Mouse (Mus musculus): ENCODE data around the gene Akap13. TPM values are rescaled to one million over a fixed set of nuclear protein-coding genes. Genes with fewer than 3 reads are reported as not detected.

The Akap13 gene
- polyA plus RNA-seq, 1 experiment from 2014 or later = 43.4 TPM

DNA sequence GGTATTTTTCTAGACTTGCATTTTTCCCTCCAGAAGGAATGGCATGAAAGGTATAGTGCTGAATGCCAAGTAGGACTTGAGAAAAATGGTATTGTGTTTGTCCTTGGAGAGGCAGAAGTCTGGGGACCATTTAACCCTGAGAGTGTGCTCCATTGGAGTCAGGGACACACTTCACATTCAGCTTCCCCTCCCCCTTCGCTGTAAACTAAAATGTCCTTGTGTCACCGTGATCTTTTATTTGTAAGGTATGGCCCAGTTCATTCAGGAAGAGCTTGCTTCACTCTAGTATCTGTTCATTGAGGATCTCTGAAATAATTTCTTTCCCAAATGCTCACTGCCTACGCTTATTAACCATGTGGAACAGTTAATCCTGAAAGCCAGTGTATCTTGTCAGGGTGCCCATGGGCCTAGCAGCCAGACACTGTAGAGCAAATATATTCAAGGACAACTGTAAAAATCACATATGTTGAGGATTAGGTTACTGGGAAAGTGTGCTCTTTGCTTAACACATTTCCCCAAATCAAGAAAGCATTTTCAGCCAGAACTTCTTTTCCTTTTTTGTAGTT lies 165.1 kb downstream of the Akap13 start:
- H3K4me2 ChIP-seq = no peak overlapping the region
- H3K27me3 ChIP-seq = no peaks in the 10 kb centered on the region
- WGBS = 86% methylated on average over 3 of the region's 3 CpGs
- H3K27ac ChIP-seq = peak overlapping the region; percentile 56; the same call in 1 of the 2 replicates
- peaks cover 8% of the 10 kb centered on the region; the same call in 1 of the 2 replicates for H3K36me3 ChIP-seq
- peaks cover 5% of the 10 kb centered on the region for H3K4me1 ChIP-seq (replicated peaks)
- no peak overlapping the region for H3K9ac ChIP-seq
- H3K9me3 ChIP-seq (replicated peaks) = no peaks in the 10 kb centered on the region
- H3K4me3 ChIP-seq = no peak overlapping the region
- no peak for ATAC-seq (replicated peaks; ENCODE audit: insufficient number of reproducible peaks, insufficient read depth, low FRiP score, low read depth)

DNA sequence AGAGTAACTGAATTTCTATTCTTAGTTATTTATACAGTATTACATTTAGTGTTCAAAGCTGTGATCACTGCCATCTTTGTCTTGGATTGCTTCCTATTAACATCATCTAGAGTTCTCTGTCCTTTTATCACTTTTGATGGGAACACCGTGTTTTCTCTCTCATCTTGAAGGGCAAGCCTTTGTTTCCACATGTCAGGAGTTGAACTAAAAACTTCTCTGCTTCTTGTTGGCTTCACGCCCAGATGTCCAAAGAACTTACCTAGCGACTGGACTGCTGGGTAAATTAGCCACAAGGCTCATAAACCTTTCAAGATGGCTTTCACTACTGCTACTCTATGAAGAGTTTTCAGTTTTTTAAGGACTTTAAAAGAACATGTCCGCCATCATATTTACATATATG lies 165.6 kb downstream of the Akap13 start:
- ATAC-seq (replicated peaks; ENCODE audit: insufficient number of reproducible peaks, insufficient read depth, low FRiP score, low read depth) = no peak
- peaks cover 5% of the 10 kb centered on the region for H3K4me1 ChIP-seq (replicated peaks)
- peaks cover 4% of the 10 kb centered on the region; the same call in 1 of the 2 replicates for H3K36me3 ChIP-seq
- WGBS = 62% methylated on average over 4 of the region's 4 CpGs
- no peak overlapping the region for H3K9ac ChIP-seq
- no peak overlapping the region for H3K4me3 ChIP-seq
- H3K27me3 ChIP-seq = no peaks in the 10 kb centered on the region
- no peak overlapping the region for H3K27ac ChIP-seq
- no peaks in the 10 kb centered on the region for H3K9me3 ChIP-seq (replicated peaks)
- no peak overlapping the region for H3K4me2 ChIP-seq

DNA sequence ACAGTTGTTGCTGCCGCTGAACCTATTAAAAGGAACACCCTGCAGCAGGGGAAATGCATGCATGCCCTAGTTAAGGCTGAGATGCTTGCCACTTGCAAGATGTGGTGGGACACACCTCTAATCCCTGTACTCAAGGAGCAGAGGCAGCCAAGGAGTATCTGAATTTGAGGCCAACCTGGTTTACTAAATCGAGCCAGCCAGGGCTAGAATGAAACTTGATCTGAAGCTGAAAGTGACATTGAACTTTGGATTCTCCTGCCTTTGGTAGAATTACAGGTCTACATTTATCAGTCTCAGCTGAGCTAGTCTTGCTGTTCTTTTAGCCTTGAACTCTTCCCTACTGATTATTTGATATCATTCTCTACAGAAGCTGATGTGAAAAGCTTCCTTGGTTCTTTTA lies 172.5 kb downstream of the Akap13 start:
- no peak overlapping the region for H3K4me3 ChIP-seq
- WGBS = 61% methylated on average over 2 of the region's 2 CpGs
- no peak for ATAC-seq (replicated peaks; ENCODE audit: insufficient number of reproducible peaks, insufficient read depth, low FRiP score, low read depth)
- no peak overlapping the region for H3K4me2 ChIP-seq
- no peak overlapping the region for H3K27ac ChIP-seq
- peaks cover 11% of the 10 kb centered on the region; the same call in 1 of the 2 replicates for H3K36me3 ChIP-seq
- no peak overlapping the region for H3K9ac ChIP-seq
- no peaks in the 10 kb centered on the region for H3K27me3 ChIP-seq
- no peaks in the 10 kb centered on the region for H3K9me3 ChIP-seq (replicated peaks)
- H3K4me1 ChIP-seq (replicated peaks) = peaks cover under 1% of the 10 kb centered on the region

DNA sequence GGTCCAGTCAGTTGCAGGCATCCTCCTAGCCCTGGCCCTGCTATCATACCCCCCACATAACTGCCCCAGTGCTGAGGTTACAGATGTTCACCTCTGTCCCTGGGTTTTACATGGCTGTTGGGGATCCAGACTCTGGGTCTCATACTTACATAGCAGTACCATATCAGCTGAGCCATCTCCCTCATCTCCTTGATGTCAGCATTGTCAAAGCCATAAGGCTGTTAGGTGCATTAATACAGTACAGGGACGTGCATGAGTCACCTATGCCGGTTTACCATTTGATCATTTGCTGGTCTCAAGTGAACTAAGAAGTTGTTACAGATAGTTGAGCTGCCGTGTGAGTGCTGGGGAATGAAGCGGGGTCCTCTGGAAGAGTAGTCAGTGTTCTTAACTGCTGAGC lies 174.3 kb downstream of the Akap13 start:
- no peak for ATAC-seq (replicated peaks; ENCODE audit: insufficient number of reproducible peaks, insufficient read depth, low FRiP score, low read depth)
- WGBS = 81% methylated on average over 4 of the region's 4 CpGs
- Histone ChIP-seq H3K4me2 (no peak overlapping the region), H3K9me3 (replicated peaks) (no peaks in the 10 kb centered on the region), H3K4me3 (no peak overlapping the region), H3K27ac (no peak overlapping the region), H3K9ac (no peak overlapping the region), H3K27me3 (no peaks in the 10 kb centered on the region), H3K4me1 (replicated peaks) (peaks cover 9% of the 10 kb centered on the region), H3K36me3 (peaks cover 6% of the 10 kb centered on the region; the same call in 1 of the 2 replicates)

DNA sequence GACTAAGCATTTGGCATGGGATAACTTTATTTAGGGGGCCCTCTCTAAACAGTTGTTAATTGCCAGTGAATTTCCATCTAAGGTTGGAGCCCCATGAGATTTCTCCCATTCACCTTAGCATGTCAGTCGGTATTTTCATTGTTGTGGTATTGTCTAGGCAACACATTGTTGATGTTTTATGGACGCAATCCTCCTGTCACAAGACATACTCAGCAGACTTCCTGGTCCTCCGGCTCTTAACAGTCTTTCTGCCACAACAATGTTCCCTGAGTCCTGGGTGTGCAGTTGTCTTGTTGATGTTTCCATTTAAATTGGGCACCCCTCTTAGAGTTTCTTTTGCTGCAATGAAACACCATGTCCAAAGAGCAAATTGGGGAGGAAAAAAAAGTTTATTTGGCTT lies 177.6 kb downstream of the Akap13 start:
- Histone ChIP-seq H3K9me3 (replicated peaks) (no peaks in the 10 kb centered on the region), H3K27ac (0 out of 2 replicates have a peak overlapping the region, but pooled peaks have one; percentile 36), H3K4me1 (replicated peaks) (peaks cover 9% of the 10 kb centered on the region), H3K4me2 (no peak overlapping the region), H3K27me3 (no peaks in the 10 kb centered on the region), H3K36me3 (no peaks in the 10 kb centered on the region), H3K9ac (no peak overlapping the region), H3K4me3 (no peak overlapping the region)
- 41% methylated on average over 3 of the region's 3 CpGs for WGBS
- ATAC-seq (replicated peaks; ENCODE audit: insufficient number of reproducible peaks, insufficient read depth, low FRiP score, low read depth) = no peak

DNA sequence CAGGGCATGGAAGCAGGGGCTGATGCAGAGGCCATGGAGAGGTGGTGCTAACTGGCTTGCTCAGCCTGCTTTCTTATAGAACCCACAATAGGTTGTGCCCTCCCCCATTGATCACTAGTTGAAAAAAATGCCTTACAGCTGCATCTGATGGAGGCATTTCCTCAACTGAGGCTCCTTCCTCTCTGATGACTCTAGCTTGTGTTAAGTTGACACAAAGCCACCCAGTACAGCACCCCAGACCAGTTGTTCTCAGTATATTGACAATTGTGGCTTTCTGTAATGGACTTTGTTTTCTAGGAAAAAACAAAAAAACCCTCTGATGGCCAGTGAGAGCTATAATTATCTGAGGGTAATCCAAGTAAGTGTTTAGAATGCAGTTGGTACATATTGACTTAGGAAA lies 178.1 kb downstream of the Akap13 start:
- Histone ChIP-seq H3K9ac (no peak overlapping the region), H3K27ac (0 out of 2 replicates have a peak overlapping the region, but pooled peaks have one; percentile 36)
- no peak for ATAC-seq (replicated peaks; ENCODE audit: insufficient number of reproducible peaks, insufficient read depth, low FRiP score, low read depth)

DNA sequence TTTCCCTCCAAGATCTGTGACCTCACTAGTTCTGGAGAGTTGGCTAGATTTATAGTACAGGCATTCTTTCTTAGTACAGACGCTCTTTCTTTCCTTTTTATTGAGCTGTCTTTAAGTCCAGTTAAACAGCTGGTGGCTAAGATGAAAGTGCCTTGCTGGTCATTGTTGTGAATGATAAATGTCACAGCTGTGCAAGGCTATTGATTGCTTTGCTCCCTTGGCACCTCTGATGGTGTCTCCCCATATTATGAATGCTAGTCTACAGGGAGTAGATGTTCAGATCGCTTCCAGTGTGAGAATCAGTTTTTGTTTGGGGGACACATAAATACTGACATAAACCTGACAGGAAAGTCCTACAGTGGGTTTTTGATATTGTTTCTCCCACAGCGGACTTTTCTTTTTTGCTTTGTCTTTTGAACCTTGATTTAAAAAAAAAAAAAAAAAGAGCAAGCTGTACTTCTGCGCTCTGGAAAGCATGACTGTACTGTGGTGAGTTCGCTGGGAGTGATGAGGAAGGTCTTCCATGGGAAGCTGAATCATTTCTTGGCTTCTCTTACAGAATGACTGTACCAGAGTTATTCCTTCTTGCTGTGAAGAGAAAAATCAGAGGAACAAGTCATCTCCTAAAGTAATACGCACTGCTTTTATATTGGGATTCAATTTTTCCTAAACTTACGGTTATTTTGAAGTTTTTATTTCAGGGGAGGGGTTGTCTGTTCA lies 178.6 kb downstream of the Akap13 start:
- Histone ChIP-seq H3K4me1 (replicated peaks) (peaks cover 9% of the 10 kb centered on the region), H3K27ac (0 out of 2 replicates have a peak overlapping the region, but pooled peaks have one; percentile 36), H3K4me2 (no peak overlapping the region), H3K9ac (no peak overlapping the region), H3K27me3 (no peaks in the 10 kb centered on the region), H3K36me3 (no peaks in the 10 kb centered on the region), H3K4me3 (no peak overlapping the region), H3K9me3 (replicated peaks) (no peaks in the 10 kb centered on the region)
- no peak for ATAC-seq (replicated peaks; ENCODE audit: insufficient number of reproducible peaks, insufficient read depth, low FRiP score, low read depth)
- 76% methylated on average over 7 of the region's 7 CpGs for WGBS

More for the DNA sequence above, 178.1 kb downstream of the Akap13 start:
- no peaks in the 10 kb centered on the region for H3K36me3 ChIP-seq
- no peaks in the 10 kb centered on the region for H3K27me3 ChIP-seq
- H3K9me3 ChIP-seq (replicated peaks) = no peaks in the 10 kb centered on the region
- H3K4me1 ChIP-seq (replicated peaks) = peaks cover 9% of the 10 kb centered on the region
- no peak overlapping the region for H3K4me2 ChIP-seq
- no peak overlapping the region for H3K4me3 ChIP-seq

DNA sequence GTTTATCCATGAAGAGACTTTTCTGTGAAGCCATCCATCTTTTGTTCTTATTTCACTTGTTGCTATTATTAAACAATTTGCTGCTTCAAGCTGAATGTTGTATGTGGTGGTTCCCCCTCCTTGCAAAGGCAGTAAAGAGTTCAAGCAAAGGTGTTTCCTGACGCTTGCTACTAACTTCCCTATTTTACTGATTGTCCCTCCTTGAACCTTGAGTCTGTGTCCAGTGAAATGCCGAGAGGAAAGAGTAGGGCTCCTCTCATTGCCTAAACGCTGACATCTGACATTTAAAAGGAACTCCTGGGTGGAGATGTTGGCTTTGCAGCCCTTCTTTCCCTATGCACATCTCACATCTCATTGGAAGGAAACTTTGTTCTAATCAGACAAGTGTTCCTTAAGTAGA lies 183.4 kb downstream of the Akap13 start:
- Histone ChIP-seq H3K36me3 (no peaks in the 10 kb centered on the region), H3K4me2 (no peak overlapping the region), H3K9ac (no peak overlapping the region), H3K9me3 (replicated peaks) (no peaks in the 10 kb centered on the region), H3K27me3 (no peaks in the 10 kb centered on the region), H3K4me1 (replicated peaks) (peaks cover 33% of the 10 kb centered on the region), H3K27ac (no peak overlapping the region), H3K4me3 (no peak overlapping the region)
- no peak for ATAC-seq (replicated peaks; ENCODE audit: insufficient number of reproducible peaks, insufficient read depth, low FRiP score, low read depth)
- WGBS = 41% methylated on average over 3 of the region's 3 CpGs

DNA sequence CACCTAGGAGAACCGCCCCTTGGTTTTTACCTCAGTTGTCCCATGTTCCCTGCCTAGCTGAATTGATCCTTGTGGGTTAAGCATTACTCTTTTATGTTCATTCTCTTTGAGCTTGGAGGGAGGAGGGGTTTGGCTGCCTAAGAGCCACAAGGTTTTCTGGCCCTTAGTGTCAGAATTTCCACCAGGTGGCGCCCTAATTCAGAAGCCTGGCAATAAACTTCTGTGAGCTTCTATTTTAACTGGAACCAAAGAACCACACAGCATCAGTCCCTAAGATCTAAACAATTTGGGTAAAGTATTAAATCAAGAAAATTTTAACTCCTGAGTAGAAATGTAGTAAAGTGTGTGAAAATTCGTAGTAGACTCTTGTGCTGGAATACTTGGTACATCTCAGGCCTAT lies 184.2 kb downstream of the Akap13 start:
- Histone ChIP-seq H3K9ac (no peak overlapping the region), H3K27ac (no peak overlapping the region), H3K4me1 (replicated peaks) (peaks cover 39% of the 10 kb centered on the region), H3K4me2 (no peak overlapping the region), H3K9me3 (replicated peaks) (no peaks in the 10 kb centered on the region), H3K27me3 (no peaks in the 10 kb centered on the region), H3K36me3 (no peaks in the 10 kb centered on the region), H3K4me3 (no peak overlapping the region)
- WGBS = 25% methylated on average over 3 of the region's 3 CpGs
- ATAC-seq (replicated peaks; ENCODE audit: insufficient number of reproducible peaks, insufficient read depth, low FRiP score, low read depth) = no peak

DNA sequence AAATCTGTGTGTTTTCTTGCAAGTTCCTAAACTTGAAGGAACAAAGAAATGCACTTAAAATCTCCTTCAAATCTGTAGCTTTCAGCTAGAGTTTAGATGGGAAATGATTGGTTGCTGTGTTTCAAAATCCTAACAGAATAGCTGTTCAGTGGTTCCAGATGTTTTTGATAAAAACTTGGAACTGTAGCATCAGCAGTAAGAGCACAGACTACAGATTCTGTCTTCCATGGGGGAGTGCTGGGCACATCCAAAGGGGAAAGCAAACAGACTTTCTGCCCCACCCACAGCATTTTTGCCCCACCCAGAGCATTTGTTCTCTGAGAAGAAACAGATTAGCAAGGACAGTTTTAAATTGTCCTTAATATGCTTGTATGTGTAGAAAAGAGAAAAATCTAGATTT lies 184.7 kb downstream of the Akap13 start:
- peaks cover 43% of the 10 kb centered on the region for H3K4me1 ChIP-seq (replicated peaks)
- H3K27ac ChIP-seq = no peak overlapping the region
- no peaks in the 10 kb centered on the region for H3K27me3 ChIP-seq
- H3K36me3 ChIP-seq = no peaks in the 10 kb centered on the region
- H3K4me2 ChIP-seq = no peak overlapping the region
- no peak for ATAC-seq (replicated peaks; ENCODE audit: insufficient number of reproducible peaks, insufficient read depth, low FRiP score, low read depth)
- no peak overlapping the region for H3K4me3 ChIP-seq
- H3K9ac ChIP-seq = no peak overlapping the region
- H3K9me3 ChIP-seq (replicated peaks) = no peaks in the 10 kb centered on the region

DNA sequence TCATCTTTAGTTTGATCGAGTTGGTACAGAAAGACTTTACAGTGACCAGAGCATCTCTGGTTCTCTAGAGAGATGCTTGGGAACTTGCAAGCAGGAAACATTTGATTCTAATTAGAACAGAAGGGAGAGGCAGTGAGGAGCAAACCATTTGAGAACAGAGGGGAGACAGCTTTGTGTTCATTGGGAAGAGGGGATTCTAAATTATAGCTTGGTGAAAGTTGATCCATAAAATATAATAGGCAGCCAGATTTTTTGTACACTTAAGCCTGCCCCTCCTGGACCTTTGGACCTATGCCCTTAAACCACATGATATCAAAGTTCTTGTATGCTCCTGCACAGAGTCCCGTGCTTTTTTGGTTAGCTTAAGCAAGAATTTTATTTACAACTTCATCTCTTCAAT lies 185.3 kb downstream of the Akap13 start:
- 71% methylated on average over 2 of the region's 2 CpGs for WGBS
- H3K27me3 ChIP-seq = no peaks in the 10 kb centered on the region
- peak overlapping the region; percentile 84 for H3K27ac ChIP-seq
- H3K4me2 ChIP-seq = no peak overlapping the region
- no peak for ATAC-seq (replicated peaks; ENCODE audit: insufficient number of reproducible peaks, insufficient read depth, low FRiP score, low read depth)
- no peaks in the 10 kb centered on the region for H3K36me3 ChIP-seq
- H3K9me3 ChIP-seq (replicated peaks) = no peaks in the 10 kb centered on the region
- peaks cover 47% of the 10 kb centered on the region for H3K4me1 ChIP-seq (replicated peaks)
- no peak overlapping the region for H3K4me3 ChIP-seq
- H3K9ac ChIP-seq = no peak overlapping the region
